Mouse (Mus musculus): Measurements from ENCODE around the gene Mtfr1l.
A peak's percentile ranks its signal among the peaks of the same experiment; 100 is the strongest.

- TF ChIP-seq POLR2A (IDR thresholded peaks at IDR 0.05; ENCODE audit: low read depth, low read length) (peak; percentile 8; the same call in 1 of the 2 replicates), CTCF (IDR thresholded peaks at IDR 0.05; ENCODE audit: borderline replicate concordance, insufficient read depth, low read length) (no peak)
Observed at GRCm38 (mm10) chr4:134551494-134552316, 16.5 kb upstream of the Mtfr1l start, which contains the start of gene Selenon.

All from embryonic fibroblast, embryonic 13.5 days (primary cell).